Mouse (Mus musculus): ENCODE results near the gene Ttc1. TPM values are rescaled to one million over a fixed set of nuclear protein-coding genes. Genes with fewer than 3 reads are reported as not detected.

The Ttc1 gene
- polyA plus RNA-seq, 1 experiment from 2014 or later, result 33.4 TPM

DNA sequence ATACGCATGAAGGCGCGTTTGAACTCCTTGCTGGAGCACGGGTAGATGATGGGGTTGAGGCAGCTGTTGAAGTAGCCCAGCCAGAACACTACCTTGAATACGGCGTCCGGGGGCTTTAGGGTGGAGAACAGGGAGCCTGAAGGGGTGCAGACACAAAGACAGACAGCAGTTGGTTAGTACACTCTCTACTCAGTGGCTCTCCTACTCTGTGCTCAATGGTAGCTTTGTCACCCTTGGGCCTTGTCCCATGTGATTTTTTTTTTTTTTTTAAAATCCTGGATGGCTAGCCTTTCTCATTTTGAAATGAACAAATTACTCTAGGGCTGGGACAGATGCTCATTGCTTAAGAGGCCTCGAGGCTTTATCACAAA, 28.5 kb upstream of the Ttc1 start:
- no peak for DNase-seq
- ATAC-seq, result no peak
- Histone ChIP-seq H3K9me3 (ENCODE audit: low read length) (no peaks in the 10 kb centered on the region), H3K27me3 (ENCODE audit: insufficient read depth, low read length) (peaks cover 10% of the 10 kb centered on the region), H3K4me1 (ENCODE audit: insufficient read depth) (no peaks in the 10 kb centered on the region), H3K4me3 (ENCODE audit: low read depth, low read length) (no peak overlapping the region), H3K36me3 (replicated peaks; ENCODE audit: insufficient read depth, low read length) (no peaks in the 10 kb centered on the region), H3K9ac (replicated peaks) (no peak overlapping the region), H3K27ac (ENCODE audit: low read depth) (no peak overlapping the region), H3K4me2 (ENCODE audit: low read depth, low read length) (peak overlapping the region; percentile 27; the same call in 1 of the 2 replicates)
- no peak for TF ChIP-seq EP300 (IDR thresholded peaks at IDR 0.05; ENCODE audit: low read depth)
- WGBS (ENCODE audit: insufficient replicate concordance), result 28% methylated on average over 8 of the region's 8 CpGs

DNA sequence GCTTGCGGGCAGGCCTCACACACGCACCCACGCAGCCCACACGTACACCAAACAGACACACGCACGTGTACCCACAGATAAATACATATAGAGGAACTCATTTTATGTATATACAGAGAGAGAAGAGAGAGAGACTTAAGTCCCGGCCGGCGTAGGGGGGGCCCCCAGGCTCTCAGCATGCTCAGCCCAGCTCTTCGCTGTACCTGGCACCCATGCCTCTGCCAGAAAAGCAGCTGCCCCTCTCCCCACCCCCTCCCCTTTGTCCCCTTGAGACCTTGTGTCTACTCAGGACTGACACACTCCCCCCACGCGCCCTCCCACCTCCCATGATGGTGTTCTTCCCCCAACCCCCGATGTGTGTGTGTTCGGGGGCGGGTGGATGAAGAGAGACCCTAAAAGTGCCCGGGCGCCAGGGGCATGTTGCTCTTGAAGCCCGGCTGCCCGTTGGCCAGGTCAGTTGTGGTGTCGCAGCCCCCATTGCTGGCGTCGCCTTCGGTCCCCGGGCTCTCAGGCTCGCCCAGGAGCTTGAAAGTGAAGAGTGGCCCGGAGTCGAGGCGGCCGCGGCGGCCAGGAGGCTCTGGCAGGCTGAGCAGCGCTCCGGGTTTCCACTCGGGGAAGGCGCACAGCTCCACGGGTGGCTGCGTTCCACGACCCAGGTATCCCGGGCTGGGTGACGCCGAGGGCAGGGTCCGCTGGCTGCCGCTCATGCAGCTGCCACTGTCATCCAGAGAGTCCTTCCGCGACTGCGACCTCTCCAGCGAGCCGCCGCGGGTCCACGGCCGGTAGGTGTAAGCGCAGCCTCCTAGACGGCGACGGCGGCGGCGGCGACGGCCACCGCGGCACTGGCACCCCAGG, 27.9 kb upstream of the Ttc1 start:
- ATAC-seq (no peak), DNase-seq (no peak)
- H3K9ac ChIP-seq (replicated peaks), result no peak overlapping the region
- no peaks in the 10 kb centered on the region for H3K36me3 ChIP-seq (replicated peaks; ENCODE audit: insufficient read depth, low read length)
- 21% methylated on average over 63 of the region's 63 CpGs for WGBS (ENCODE audit: insufficient replicate concordance)
- no peak overlapping the region for H3K27ac ChIP-seq (ENCODE audit: low read depth)
- no peak for TF ChIP-seq CTCF (IDR thresholded peaks at IDR 0.05; ENCODE audit: low read depth)
- no peak for TF ChIP-seq EP300 (IDR thresholded peaks at IDR 0.05; ENCODE audit: low read depth)
- H3K4me1 ChIP-seq (ENCODE audit: insufficient read depth), result no peaks in the 10 kb centered on the region
- peak overlapping the region; percentile 27 for H3K4me2 ChIP-seq (ENCODE audit: low read depth, low read length)
- no peak overlapping the region for H3K4me3 ChIP-seq (ENCODE audit: low read depth, low read length)
- no peaks in the 10 kb centered on the region for H3K9me3 ChIP-seq (ENCODE audit: low read length)
- peaks cover 10% of the 10 kb centered on the region for H3K27me3 ChIP-seq (ENCODE audit: insufficient read depth, low read length)

DNA sequence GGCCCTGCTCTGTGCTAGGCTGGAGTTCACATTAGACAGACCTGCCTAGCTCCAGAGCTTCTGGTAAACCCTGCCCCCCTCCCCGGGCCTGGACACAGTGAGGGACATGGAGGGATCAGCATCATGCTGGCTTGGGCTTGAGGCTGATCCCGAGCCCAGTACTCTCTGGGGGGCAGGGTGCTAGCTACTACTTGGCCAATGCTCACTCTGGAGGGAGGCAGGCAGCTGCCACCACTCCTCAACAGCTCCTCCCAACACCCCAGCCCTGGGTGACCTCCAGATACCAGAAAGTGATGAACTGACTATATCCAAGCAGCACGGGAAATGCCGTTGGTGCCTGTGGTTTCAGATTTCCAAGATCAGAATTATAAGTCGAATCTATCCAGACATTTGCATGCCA, 25.9 kb upstream of the Ttc1 start:
- Histone ChIP-seq H3K27ac (ENCODE audit: low read depth) (no peak overlapping the region), H3K9me3 (ENCODE audit: low read length) (no peaks in the 10 kb centered on the region), H3K4me3 (ENCODE audit: low read depth, low read length) (no peak overlapping the region), H3K4me1 (ENCODE audit: insufficient read depth) (no peaks in the 10 kb centered on the region), H3K9ac (replicated peaks) (no peak overlapping the region), H3K36me3 (replicated peaks; ENCODE audit: insufficient read depth, low read length) (no peaks in the 10 kb centered on the region), H3K4me2 (ENCODE audit: low read depth, low read length) (no peak overlapping the region), H3K27me3 (ENCODE audit: insufficient read depth, low read length) (peaks cover 10% of the 10 kb centered on the region)
- 48% methylated on average over 5 of the region's 5 CpGs for WGBS (ENCODE audit: insufficient replicate concordance)
- DNase-seq, result no peak
- ATAC-seq, result no peak
- TF ChIP-seq CTCF (IDR thresholded peaks at IDR 0.05; ENCODE audit: low read depth) (no peak), EP300 (IDR thresholded peaks at IDR 0.05; ENCODE audit: low read depth) (no peak)

- Histone ChIP-seq H3K36me3 (replicated peaks; ENCODE audit: insufficient read depth, low read length) (no peaks in the 10 kb centered on the region), H3K4me3 (ENCODE audit: low read depth, low read length) (no peak overlapping the region), H3K4me2 (ENCODE audit: low read depth, low read length) (no peak overlapping the region), H3K27me3 (ENCODE audit: insufficient read depth, low read length) (0 out of 2 replicates have a peak, but pooled peaks cover under 1% of the 10 kb centered on the region), H3K9me3 (ENCODE audit: low read length) (no peaks in the 10 kb centered on the region), H3K4me1 (ENCODE audit: insufficient read depth) (no peaks in the 10 kb centered on the region), H3K9ac (replicated peaks) (no peak overlapping the region), H3K27ac (ENCODE audit: low read depth) (no peak overlapping the region)
- ATAC-seq (peak; percentile 81), DNase-seq (no peak)
- TF ChIP-seq EP300 (IDR thresholded peaks at IDR 0.05; ENCODE audit: low read depth), result no peak
- no peak for TF ChIP-seq CTCF (IDR thresholded peaks at IDR 0.05; ENCODE audit: low read depth)
- WGBS (ENCODE audit: insufficient replicate concordance), result 67% methylated on average over 4 of the region's 4 CpGs
Observed at GRCm38 (mm10) chr11:43770110-43770509, 22.3 kb upstream of the Ttc1 start.

DNA sequence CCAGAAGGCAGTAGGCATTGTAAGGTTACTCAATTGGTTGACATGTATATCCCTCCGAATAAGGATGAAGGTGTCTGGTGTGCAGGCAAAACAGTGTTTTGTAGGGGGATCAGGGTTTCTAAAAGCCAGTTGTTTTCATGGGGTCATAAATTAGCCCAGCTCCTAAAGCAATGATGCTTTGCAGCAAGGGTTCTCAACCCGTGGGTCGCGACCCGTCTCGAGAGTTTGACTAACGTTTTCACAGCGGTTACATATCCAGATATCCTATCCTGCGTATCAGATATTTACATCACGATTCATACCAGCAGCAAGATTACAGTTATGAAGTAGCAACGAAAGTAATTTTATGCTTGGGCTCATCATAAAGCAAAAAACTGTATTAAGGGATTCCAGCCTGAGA, 19.9 kb upstream of the Ttc1 start:
- Histone ChIP-seq H3K27me3 (ENCODE audit: insufficient read depth, low read length) (no peaks in the 10 kb centered on the region), H3K9ac (replicated peaks) (no peak overlapping the region), H3K4me2 (ENCODE audit: low read depth, low read length) (peak overlapping the region; percentile 73; the same call in 1 of the 2 replicates), H3K27ac (ENCODE audit: low read depth) (no peak overlapping the region), H3K9me3 (ENCODE audit: low read length) (no peaks in the 10 kb centered on the region), H3K4me1 (ENCODE audit: insufficient read depth) (no peaks in the 10 kb centered on the region), H3K4me3 (ENCODE audit: low read depth, low read length) (no peak overlapping the region), H3K36me3 (replicated peaks; ENCODE audit: insufficient read depth, low read length) (no peaks in the 10 kb centered on the region)
- ATAC-seq (no peak), DNase-seq (no peak)
- no peak for TF ChIP-seq EP300 (IDR thresholded peaks at IDR 0.05; ENCODE audit: low read depth)
- TF ChIP-seq CTCF (IDR thresholded peaks at IDR 0.05; ENCODE audit: low read depth), result no peak
- WGBS (ENCODE audit: insufficient replicate concordance), result 66% methylated on average over 11 of the region's 11 CpGs

GRCm38 (mm10) chr11:43766922-43767648, 19.3 kb upstream of the Ttc1 start:
- ATAC-seq (peak; percentile 57), DNase-seq (peak; percentile 83)
- no peak overlapping the region for H3K27ac ChIP-seq (ENCODE audit: low read depth)
- no peaks in the 10 kb centered on the region for H3K4me1 ChIP-seq (ENCODE audit: insufficient read depth)
- H3K4me2 ChIP-seq (ENCODE audit: low read depth, low read length), result peak overlapping the region; percentile 73
- H3K9ac ChIP-seq (replicated peaks), result no peak overlapping the region
- peak overlapping the region; percentile 43 for H3K4me3 ChIP-seq (ENCODE audit: low read depth, low read length)
- TF ChIP-seq CTCF (IDR thresholded peaks at IDR 0.05; ENCODE audit: low read depth) (peak; percentile 91), EP300 (IDR thresholded peaks at IDR 0.05; ENCODE audit: low read depth) (no peak)
- H3K9me3 ChIP-seq (ENCODE audit: low read length), result no peaks in the 10 kb centered on the region
- H3K36me3 ChIP-seq (replicated peaks; ENCODE audit: insufficient read depth, low read length), result no peaks in the 10 kb centered on the region
- no peaks in the 10 kb centered on the region for H3K27me3 ChIP-seq (ENCODE audit: insufficient read depth, low read length)
- 5% methylated on average over 37 of the region's 37 CpGs for WGBS (ENCODE audit: insufficient replicate concordance)

Measured in liver, postnatal 0 days (tissue).